Mouse (Mus musculus) inflammation-experienced regulatory T-cells (primary cell): ENCODE results near the gene Klf2. TPM values are rescaled to one million over a fixed set of nuclear protein-coding genes. Genes with fewer than 3 reads are reported as not detected.

Source experiments
- polyA plus RNA-seq, 2 experiments: library from polyadenylated mRNA; unstranded; fragments of 100-300 nt; shearing (Covaris generic); gene quantifications; one replicate each; pipeline ENCODE4 v1.2.1; 2017

Klf2 gene
- polyA plus RNA-seq = 100 to 1,000 TPM; 349 to 689 TPM

DNA sequence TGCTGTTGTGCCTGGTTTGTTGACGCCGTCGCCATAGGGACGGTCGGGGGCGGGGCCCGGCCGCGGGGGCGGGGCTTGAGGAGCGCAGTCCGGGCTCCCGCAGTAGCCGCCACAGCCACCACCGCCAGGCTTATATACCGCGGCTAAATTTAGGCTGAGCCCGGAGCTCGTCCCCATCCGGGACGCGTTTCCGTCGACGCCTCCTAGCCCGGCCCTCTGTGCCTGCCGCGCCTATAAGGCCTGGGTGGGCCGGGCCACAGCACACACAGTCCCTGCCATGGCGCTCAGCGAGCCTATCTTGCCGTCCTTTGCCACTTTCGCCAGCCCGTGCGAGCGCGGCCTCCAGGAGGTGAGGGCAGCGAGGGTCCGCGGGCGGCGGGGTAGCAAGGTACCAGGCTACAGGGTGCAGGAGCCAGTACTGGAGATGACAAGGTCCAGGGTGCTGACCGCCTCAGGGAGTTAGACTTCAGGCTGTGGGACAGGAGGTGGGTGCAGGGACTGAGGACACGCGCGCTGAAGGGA, at the start of gene Klf2:
TSS of gene Klf2 (plus strand) at position 233 of the 522 bp plus-strand sequence.

DNA sequence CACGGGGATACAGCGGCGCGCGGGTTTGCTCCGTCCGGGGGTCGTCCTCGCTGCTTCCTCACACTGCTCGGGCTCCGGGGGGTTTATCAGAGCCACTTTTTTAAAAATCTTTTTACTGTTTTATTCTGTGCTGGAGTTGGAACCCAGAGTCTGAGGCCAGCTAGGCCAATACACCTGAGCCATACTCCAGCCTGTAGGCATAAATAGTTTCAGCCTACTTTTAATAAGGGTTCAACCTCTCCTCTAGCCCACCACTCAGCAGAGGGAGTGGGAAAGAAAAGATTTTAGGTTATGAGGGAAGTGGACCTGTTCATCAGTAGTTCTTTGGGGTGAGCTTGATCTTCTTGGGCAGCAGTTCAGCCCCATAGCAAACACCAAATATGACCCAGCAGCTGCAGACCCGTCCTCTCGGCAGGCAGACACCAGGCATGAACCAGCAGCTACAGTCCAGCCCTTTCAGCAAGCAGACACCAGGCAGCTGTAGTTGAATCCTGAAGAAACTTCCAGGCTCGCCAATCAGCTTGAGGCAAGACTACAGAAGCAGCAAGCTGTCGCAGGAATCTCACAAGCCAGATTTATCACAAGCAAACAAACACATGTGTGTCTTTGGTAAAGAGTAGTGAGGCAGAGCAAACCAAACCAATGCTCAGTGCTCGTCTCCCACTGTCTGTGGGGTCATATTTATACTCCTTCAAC, 13.5 kb upstream of the Klf2 start, which contains the start of gene Gm10282:
TSS of gene Gm10282 (minus strand) at position 51 of the 696 bp plus-strand sequence.

Other genes with a start within 250 kb of the Klf2 start
- gene Olfr373, start 235.9 kb upstream of the Klf2 start, polyA plus RNA-seq = 1 to 10 TPM in 1 of 2 experiments, under 1 TPM in 1; 0.41 to 1.5 TPM
- under 1 TPM; 0.17 to 0.88 TPM for gene Olfr374, start 212.0 kb upstream of the Klf2 start, polyA plus RNA-seq
- gene Tpm4, start 184.1 kb upstream of the Klf2 start, polyA plus RNA-seq = 100 to 1,000 TPM; 270 to 278 TPM
- 100 to 1,000 TPM; 155 to 202 TPM for gene Rab8a, start 157.8 kb upstream of the Klf2 start, polyA plus RNA-seq
- gene Hsh2d, start 129.4 kb upstream of the Klf2 start, polyA plus RNA-seq = 10 to 100 TPM; 24.9 to 27.1 TPM
- under 1 TPM in 1 of 2 experiments, not detected in 1; 0.65 TPM for gene Cib3, start 106.2 kb upstream of the Klf2 start, polyA plus RNA-seq
- not detected for gene Gm11034, start 105.4 kb upstream of the Klf2 start, polyA plus RNA-seq
- 100 to 1,000 TPM; 105 to 112 TPM for gene Fam32a, start 99.3 kb upstream of the Klf2 start, polyA plus RNA-seq
- gene Ap1m1, start 79.0 kb upstream of the Klf2 start, polyA plus RNA-seq = 100 to 1,000 TPM; 160 to 194 TPM
- gene Gm10282, start 13.8 kb upstream of the Klf2 start, polyA plus RNA-seq = 10 to 100 TPM in 1 of 2 experiments, 1 to 10 TPM in 1; 3.4 to 12.4 TPM
- 10 to 100 TPM; 41.3 to 42.8 TPM for gene Eps15l1, start 102.4 kb downstream of the Klf2 start, polyA plus RNA-seq
- gene Calr3, start 124.8 kb downstream of the Klf2 start, polyA plus RNA-seq = 1 to 10 TPM in 1 of 2 experiments, under 1 TPM in 1; 0.35 to 1.2 TPM
- 1 to 10 TPM; 4.8 to 8.0 TPM for gene 1700030K09Rik, start 124.8 kb downstream of the Klf2 start, polyA plus RNA-seq
- gene Cherp, start 156.2 kb downstream of the Klf2 start, polyA plus RNA-seq = 10 to 100 TPM; 90.4 to 97.2 TPM
- gene Slc35e1, start 173.6 kb downstream of the Klf2 start, polyA plus RNA-seq = 10 to 100 TPM; 53.1 to 66.2 TPM
- 10 to 100 TPM; 14.0 to 16.1 TPM for gene Med26, start 229.2 kb downstream of the Klf2 start, polyA plus RNA-seq